Mouse (Mus musculus) megakaryocyte, embryonic 14.5 days (primary cell): ENCODE results near the gene Ltbp4.

Experiments used
- FLI1 ChIP-seq: IDR thresholded peaks from 2 replicates; pipeline ENCODE4 v1.6.1; 2012; ENCODE audit warnings: low read length, inconsistent platforms, mixed read lengths
- GATA1 ChIP-seq: IDR thresholded peaks from 3 replicates; pipeline ENCODE4 v1.6.1; 2012; ENCODE audit warnings: mixed read lengths, low read length, inconsistent platforms, borderline replicate concordance

- TF ChIP-seq GATA1 (no peak), FLI1 (no peak)
Measured at GRCm38 (mm10) chr7:27323001-27323400, 14.5 kb downstream of the Ltbp4 start.
